Mouse (Mus musculus) adrenal gland, postnatal 10 days (tissue): ENCODE measurements around the gene Ramac. TPM values are rescaled to one million over a fixed set of nuclear protein-coding genes. Genes with fewer than 3 reads are reported as not detected.

ENCODE experiments used
- DNase-seq: peaks from one replicate; pipeline ENCODE4 v3.0.0; 2021; ENCODE audit warnings: mixed read lengths
- total RNA-seq, 2 experiments: library from RNA; stranded (reverse); gene quantifications; 2 replicates each; pipeline ENCODE4 v1.2.3; 2021

Gene Ramac
- total RNA-seq, 2 experiments from 2014 or later: 41.5 to 45.5 TPM

- no peak for DNase-seq
These were observed 15.0 kb downstream of the Ramac start for GRCm38 (mm10) chr7:81777667-81778218.

GRCm38 (mm10) chr7:81788536-81788935, 25.8 kb downstream of the Ramac start:
- peak; percentile 28 for DNase-seq

GRCm38 (mm10) chr7:81789095-81789757, 26.5 kb downstream of the Ramac start, which contains the start of gene 3110040N11Rik:
Gene 3110040N11Rik, minus strand, starts transcription at chr7:81789478.
- DNase-seq: peak; percentile 88

GRCm38 (mm10) chr7:81806067-81806466, 43.3 kb downstream of the Ramac start:
- no peak for DNase-seq

Other genes with a start within 250 kb of the Ramac start
- 10 to 100 TPM in 1 of 2 experiments, 1 to 10 TPM in 1; 4.4 to 19.8 TPM for gene Fsd2, start 196.0 kb upstream of the Ramac start, total RNA-seq
- gene Whamm, start 191.7 kb upstream of the Ramac start, total RNA-seq: 10 to 100 TPM; 16.3 to 16.4 TPM
- 1 to 10 TPM; 4.1 to 8.3 TPM for gene Homer2, start 55.4 kb upstream of the Ramac start, total RNA-seq
- gene 3110040N11Rik, start 26.6 kb downstream of the Ramac start, total RNA-seq: 10 to 100 TPM; 30.3 to 30.4 TPM
- 100 to 1,000 TPM; 116 to 135 TPM for gene Btbd1, start 66.5 kb downstream of the Ramac start, total RNA-seq
- gene Gm10160, start 92.9 kb downstream of the Ramac start, total RNA-seq: not detected
- 10 to 100 TPM; 15.8 to 21.2 TPM for gene Tm6sf1, start 96.1 kb downstream of the Ramac start, total RNA-seq
- gene Hdgfl3, start 171.5 kb downstream of the Ramac start, total RNA-seq: 10 to 100 TPM; 12.2 to 15.8 TPM
- 1 to 10 TPM; 1.2 to 1.5 TPM for gene Bnc1, start 229.4 kb downstream of the Ramac start, total RNA-seq